Mouse (Mus musculus) liver, embryonic 14.5 days (tissue): Measurements from ENCODE around the gene Mtap.

Experiments
- CTCF ChIP-seq: IDR thresholded peaks from 2 replicates; pipeline ENCODE4 v1.5.1; 2016; ENCODE audit warnings: antibody characterized with exemption, low read depth, control low read depth
- EP300 ChIP-seq: IDR thresholded peaks from 2 replicates; pipeline ENCODE4 v1.6.1; 2016; ENCODE audit warnings: antibody characterized with exemption, low read depth

DNA sequence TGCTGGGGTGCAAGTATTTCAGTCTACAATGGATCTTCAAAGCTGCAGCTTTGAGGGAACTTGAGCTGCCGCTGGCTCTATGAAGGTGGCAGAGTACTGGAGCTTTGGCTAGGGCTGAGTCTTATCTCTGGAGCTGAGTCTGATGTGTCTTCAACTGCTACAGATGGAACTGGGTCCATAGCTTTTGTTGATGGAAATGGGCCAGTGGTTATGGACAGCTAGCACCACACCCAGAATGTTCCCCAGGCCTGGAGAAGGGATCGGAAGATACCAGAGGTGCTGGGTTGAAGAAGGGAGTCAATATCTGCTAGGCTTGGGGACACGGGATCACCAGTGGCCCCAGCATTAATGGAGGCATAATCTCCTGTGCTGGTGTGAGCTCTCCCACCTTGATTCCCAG is 45.6 kb downstream of the Mtap start:
- TF ChIP-seq CTCF (no peak), EP300 (no peak)
